Mouse (Mus musculus) G1E (cell line): ENCODE results near the gene Rrh.

Experiments used
- CTCF ChIP-seq: IDR thresholded peaks from 2 replicates; pipeline ENCODE4 v1.5.1; 2012; ENCODE audit warnings: low read depth, low read length, inconsistent platforms, mixed read lengths
- GATA1 ChIP-seq: IDR thresholded peaks from 2 replicates; pipeline ENCODE4 v1.6.1; 2012; ENCODE audit warnings: borderline replicate concordance, low read length, inconsistent platforms, mixed read lengths
- POLR2AphosphoS5 ChIP-seq: IDR thresholded peaks from 2 replicates; pipeline ENCODE4 v1.6.1; 2012; ENCODE audit warnings: low read depth, low read length, inconsistent platforms; ENCODE audit not compliant: insufficient replicate concordance
- TAL1 ChIP-seq: conservative IDR thresholded peaks from 2 replicates; pipeline ENCODE4 v1.6.1; 2012; ENCODE audit warnings: low read depth, low read length, inconsistent platforms, mixed read lengths

DNA sequence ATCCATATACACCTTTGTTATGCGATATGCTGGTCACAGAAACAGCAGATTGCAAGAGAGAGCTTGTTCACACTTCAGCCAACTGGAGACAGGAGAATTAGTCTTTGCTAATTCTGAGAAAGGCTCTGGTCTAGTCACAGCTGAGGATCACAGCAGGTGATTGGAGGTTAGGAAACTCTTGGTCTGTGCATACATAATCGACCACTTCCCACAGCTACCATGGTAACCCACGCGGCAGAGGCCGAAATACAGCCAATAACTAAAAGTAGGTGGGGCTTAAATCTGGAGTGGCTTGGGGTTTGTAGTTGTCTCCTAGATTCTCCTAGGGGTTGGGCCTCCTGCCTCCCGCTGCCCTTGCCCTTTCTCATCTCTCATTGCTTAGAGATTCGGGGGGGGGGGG, 15.6 kb upstream of the Rrh start:
- no peak for TF ChIP-seq CTCF
- no peak for TF ChIP-seq TAL1
- no peak for TF ChIP-seq GATA1
- no peak for TF ChIP-seq POLR2AphosphoS5
